Mouse (Mus musculus) myocyte (in vitro differentiated cells): ENCODE measurements at regions not wholly inside any gene's neighbourhood (a gene's known extent, or its start where the extent isn't known, plus 50 kb on each side); places are given as distances from the start of the nearest gene placed in this dataset.

Source experiments
- CEBPB ChIP-seq: IDR thresholded peaks from 2 replicates; pipeline ENCODE4 v1.6.1; 2011; ENCODE audit warnings: mild to moderate bottlenecking, moderate library complexity; ENCODE audit not compliant: poor library complexity, insufficient read depth, severe bottlenecking
- E2F4 ChIP-seq: IDR thresholded peaks from one replicate; pipeline ENCODE4 v1.6.1; 2011; ENCODE audit warnings: mild to moderate bottlenecking, control low read depth, moderate library complexity; ENCODE audit not compliant: insufficient read depth
- MAX ChIP-seq: IDR thresholded peaks from one replicate; pipeline ENCODE4 v1.6.1; 2011; ENCODE audit warnings: low read depth, mild to moderate bottlenecking, control low read depth
- MYOG ChIP-seq, 3 experiments: IDR thresholded peaks; one replicate each; pipeline ENCODE4 v1.6.1; 2011; ENCODE audit warnings: control low read depth in 2 of 3, low read depth in 2 of 3, mild to moderate bottlenecking in 2 of 3; ENCODE audit not compliant: insufficient read length in 2 of 3, control insufficient read depth in 1 of 3, insufficient read depth in 1 of 3
- POLR2A ChIP-seq: IDR thresholded peaks from one replicate; pipeline ENCODE4 v1.6.1; 2011; ENCODE audit warnings: low read depth, mild to moderate bottlenecking, control low read depth, moderate library complexity; ENCODE audit not compliant: insufficient read length
- POLR2AphosphoS2 ChIP-seq: IDR thresholded peaks from one replicate; pipeline ENCODE4 v1.6.1; 2011; ENCODE audit warnings: low read depth, control low read depth; ENCODE audit not compliant: insufficient read length
- TCF12 ChIP-seq: IDR thresholded peaks from one replicate; pipeline ENCODE4 v1.6.1; 2011; ENCODE audit warnings: mild to moderate bottlenecking, control low read depth; ENCODE audit not compliant: poor library complexity, insufficient read depth, severe bottlenecking
- TCF3 ChIP-seq: IDR thresholded peaks from one replicate; pipeline ENCODE4 v1.6.1; 2011; ENCODE audit warnings: low read depth, control low read depth; ENCODE audit not compliant: insufficient read length

DNA sequence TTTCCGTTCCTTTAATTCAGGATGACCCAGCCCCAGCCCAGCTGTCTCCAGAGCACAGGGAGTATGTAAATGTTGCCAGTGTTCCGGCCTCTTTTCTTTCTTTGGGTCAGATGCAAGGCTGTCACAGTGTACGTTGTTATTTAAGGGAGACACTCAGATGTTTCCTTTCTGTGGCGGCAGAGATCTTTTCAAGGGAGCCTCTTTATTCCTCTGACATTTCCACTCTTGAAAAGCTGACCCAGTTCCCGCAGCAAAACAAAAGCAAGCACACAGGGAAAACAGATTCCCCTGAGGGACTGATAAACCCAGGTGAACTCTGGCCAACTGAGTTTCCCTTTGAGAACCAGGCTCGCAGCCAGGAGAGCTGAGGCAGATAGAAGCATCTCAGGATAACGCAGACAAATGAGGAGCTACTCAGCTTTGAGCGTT, 63.3 kb downstream of the Id4 start:
- TF ChIP-seq POLR2A (no peak), TCF12 (no peak), TCF3 (no peak), MYOG (IDR thresholded peaks at IDR 0.05; ENCODE audit: control insufficient read depth in 1 of 3, insufficient read depth in 1 of 3, insufficient read length in 2 of 3, low read depth in 2 of 3) (no peak), E2F4 (no peak), POLR2AphosphoS2 (no peak), CEBPB (no peak), MAX (no peak)
